Mouse (Mus musculus) MEL (cell line): ENCODE results near the gene Stap2. TPM values are rescaled to one million over a fixed set of nuclear protein-coding genes. Genes with fewer than 3 reads are reported as not detected.

ENCODE experiments used
- DNase-seq: peaks from one replicate; pipeline ENCODE4 v3.0.0; 2011; ENCODE audit warnings: low read depth, low spot score
- H3K27ac ChIP-seq: 2 replicates; pipeline ENCODE4 v1.5.1; 2012; ENCODE audit warnings: low read depth, mild to moderate bottlenecking, control low read depth, low read length, moderate library complexity; ENCODE audit not compliant: control insufficient read depth
- H3K27me3 ChIP-seq, 2 experiments: fragments of 150-350 bp in 1 of 2; sonication (generic) in 1 of 2; 2 replicates each; pipeline ENCODE4 v1.6.1; 2012; ENCODE audit warnings: low read length in 2 of 2, mild to moderate bottlenecking in 2 of 2, improper control_type of control experiment in 1 of 2, moderate library complexity in 1 of 2; ENCODE audit not compliant: insufficient read depth in 2 of 2, control insufficient read depth in 1 of 2
- H3K36me3 ChIP-seq, 2 experiments: 2 replicates each; pipeline ENCODE4 v1.6.1; 2012 to 2014; ENCODE audit warnings: low read length in 2 of 2, improper control_type of control experiment in 1 of 2, inconsistent platforms in 1 of 2, mild to moderate bottlenecking in 1 of 2; ENCODE audit not compliant: insufficient read depth in 2 of 2, control insufficient read depth in 1 of 2
- H3K4me1 ChIP-seq, 2 experiments: fragments of 150-350 bp in 1 of 2; sonication (generic) in 1 of 2; 2 replicates each; pipeline ENCODE4 v1.6.1; 2012; ENCODE audit warnings: low read length in 2 of 2, improper control_type of control experiment in 1 of 2, mild to moderate bottlenecking in 1 of 2; ENCODE audit not compliant: insufficient read depth in 2 of 2, control insufficient read depth in 1 of 2
- H3K4me3 ChIP-seq, 2 experiments: fragments of 150-350 bp in 1 of 2; sonication (generic) in 1 of 2; 2 replicates each; pipeline ENCODE4 v1.5.1; 2012; ENCODE audit warnings: low read depth in 2 of 2, low read length in 2 of 2, mild to moderate bottlenecking in 2 of 2, moderate library complexity in 2 of 2, control low read depth in 1 of 2, improper control_type of control experiment in 1 of 2; ENCODE audit not compliant: control insufficient read depth in 1 of 2, insufficient read depth in 1 of 2
- H3K79me2 ChIP-seq: 2 replicates; pipeline ENCODE4 v1.6.1; 2012; ENCODE audit warnings: mild to moderate bottlenecking, low read length, moderate library complexity; ENCODE audit not compliant: control insufficient read depth, poor library complexity, insufficient read depth
- H3K9ac ChIP-seq: 2 replicates; pipeline ENCODE4 v1.6.1; 2012; ENCODE audit warnings: low read depth, mild to moderate bottlenecking, control low read depth, low read length, moderate library complexity; ENCODE audit not compliant: control insufficient read depth, poor library complexity, severe bottlenecking
- H3K9me3 ChIP-seq: fragments of 150-350 bp; sonication (generic); replicated peaks from 2 replicates; pipeline ENCODE4 v1.6.1; 2012; ENCODE audit warnings: mild to moderate bottlenecking, low read length, improper control_type of control experiment, moderate library complexity; ENCODE audit not compliant: insufficient read depth
- CHD2 ChIP-seq: IDR thresholded peaks from 2 replicates; pipeline ENCODE4 v1.6.1; 2011; ENCODE audit warnings: low read length, improper control_type of control experiment
- CTCF ChIP-seq, 3 experiments: IDR thresholded peaks in 2 of 3; conservative IDR thresholded peaks in 1 of 3; 2 replicates each; pipeline ENCODE4 v1.5.1; 2011 to 2012; ENCODE audit warnings: low read length in 3 of 3, low read depth in 2 of 3, mild to moderate bottlenecking in 2 of 3, improper control_type of control experiment in 1 of 3, inconsistent platforms in 1 of 3, mixed read lengths in 1 of 3, moderate library complexity in 1 of 3; ENCODE audit not compliant: control insufficient read depth in 1 of 3, insufficient read depth in 1 of 3, poor library complexity in 1 of 3, severe bottlenecking in 1 of 3
- EP300 ChIP-seq, 2 experiments: IDR thresholded peaks; 2 replicates each; pipeline ENCODE4 v1.6.1; 2011; ENCODE audit warnings: improper control_type of control experiment in 2 of 2, low read length in 2 of 2, low read depth in 1 of 2, mild to moderate bottlenecking in 1 of 2
- ETS1 ChIP-seq: IDR thresholded peaks from 2 replicates; pipeline ENCODE4 v1.6.1; 2012; ENCODE audit warnings: low read depth, mild to moderate bottlenecking, inconsistent platforms, low read length, improper control_type of control experiment, moderate library complexity
- GABPA ChIP-seq: IDR thresholded peaks from 2 replicates; pipeline ENCODE4 v1.6.1; 2012; ENCODE audit warnings: low read depth, mild to moderate bottlenecking, inconsistent platforms, low read length, improper control_type of control experiment, moderate library complexity
- GATA1 ChIP-seq: IDR thresholded peaks from 2 replicates; pipeline ENCODE4 v1.6.1; 2011; ENCODE audit warnings: low read depth, low read length, improper control_type of control experiment
- JUND ChIP-seq: IDR thresholded peaks from 2 replicates; pipeline ENCODE4 v1.6.1; 2011; ENCODE audit warnings: low read depth, mild to moderate bottlenecking, improper control_type of control experiment, low read length
- KAT2A ChIP-seq: conservative IDR thresholded peaks from 2 replicates; pipeline ENCODE4 v1.6.1; 2012; ENCODE audit warnings: low read depth, low read length, improper control_type of control experiment, inconsistent platforms
- MAZ ChIP-seq: IDR thresholded peaks from 2 replicates; pipeline ENCODE4 v1.6.1; 2012; ENCODE audit warnings: low read depth, mild to moderate bottlenecking, inconsistent platforms, low read length, improper control_type of control experiment
- MXI1 ChIP-seq: IDR thresholded peaks from 2 replicates; pipeline ENCODE4 v1.6.1; 2011; ENCODE audit warnings: mild to moderate bottlenecking, low read depth, low read length, improper control_type of control experiment
- MYB ChIP-seq: IDR thresholded peaks from 2 replicates; pipeline ENCODE4 v1.6.1; 2011; ENCODE audit warnings: mild to moderate bottlenecking, low read depth, low read length, improper control_type of control experiment
- MYC ChIP-seq: IDR thresholded peaks from 2 replicates; pipeline ENCODE4 v1.6.1; 2011; ENCODE audit warnings: low read depth, mild to moderate bottlenecking, low read length, improper control_type of control experiment, moderate library complexity
- NRF1 ChIP-seq: IDR thresholded peaks from 2 replicates; pipeline ENCODE4 v1.6.1; 2014; ENCODE audit warnings: low read depth, mild to moderate bottlenecking, inconsistent platforms, low read length, improper control_type of control experiment, moderate library complexity; ENCODE audit not compliant: poor library complexity, insufficient read depth, severe bottlenecking
- POLR2A ChIP-seq, 2 experiments: IDR thresholded peaks; 2 replicates each; pipeline ENCODE4 v1.6.1; 2011 to 2012; ENCODE audit warnings: low read length in 2 of 2, mild to moderate bottlenecking in 2 of 2, control low read depth in 1 of 2, improper control_type of control experiment in 1 of 2, low read depth in 1 of 2, moderate library complexity in 1 of 2; ENCODE audit not compliant: control insufficient read depth in 1 of 2, insufficient read depth in 1 of 2, poor library complexity in 1 of 2
- POLR2AphosphoS2 ChIP-seq: IDR thresholded peaks from 2 replicates; pipeline ENCODE4 v1.6.1; 2011; ENCODE audit warnings: low read length, improper control_type of control experiment
- RAD21 ChIP-seq: IDR thresholded peaks from 2 replicates; pipeline ENCODE4 v1.6.1; 2011; ENCODE audit warnings: mild to moderate bottlenecking, low read depth, low read length, improper control_type of control experiment
- RCOR1 ChIP-seq: IDR thresholded peaks from 2 replicates; pipeline ENCODE4 v1.6.1; 2012; ENCODE audit warnings: low read depth, mild to moderate bottlenecking, inconsistent platforms, low read length, improper control_type of control experiment
- SIN3A ChIP-seq: IDR thresholded peaks from 2 replicates; pipeline ENCODE4 v1.6.1; 2012; ENCODE audit warnings: low read length, improper control_type of control experiment, inconsistent platforms
- SMC3 ChIP-seq: IDR thresholded peaks from 2 replicates; pipeline ENCODE4 v1.6.1; 2011; ENCODE audit warnings: low read depth, low read length, improper control_type of control experiment
- TAL1 ChIP-seq: IDR thresholded peaks from 2 replicates; pipeline ENCODE4 v1.6.1; 2012; ENCODE audit warnings: mild to moderate bottlenecking, inconsistent platforms, low read length, moderate library complexity, mixed read lengths
- TCF12 ChIP-seq: IDR thresholded peaks from 2 replicates; pipeline ENCODE4 v1.6.1; 2014; ENCODE audit warnings: low read depth, mild to moderate bottlenecking, inconsistent platforms, low read length, improper control_type of control experiment, moderate library complexity
- UBTF ChIP-seq: IDR thresholded peaks from 2 replicates; pipeline ENCODE4 v1.6.1; 2012; ENCODE audit warnings: low read depth, mild to moderate bottlenecking, inconsistent platforms, low read length, improper control_type of control experiment, moderate library complexity, borderline replicate concordance; ENCODE audit not compliant: insufficient read depth
- ZC3H11A ChIP-seq: IDR thresholded peaks from 2 replicates; pipeline ENCODE4 v1.6.1; 2012; ENCODE audit warnings: low read depth, mild to moderate bottlenecking, inconsistent platforms, low read length, improper control_type of control experiment
- ZMIZ1 ChIP-seq: IDR thresholded peaks from 2 replicates; pipeline ENCODE4 v1.6.1; 2012; ENCODE audit warnings: low read depth, mild to moderate bottlenecking, inconsistent platforms, low read length, improper control_type of control experiment, moderate library complexity
- ZNF384 ChIP-seq: IDR thresholded peaks from 2 replicates; pipeline ENCODE4 v1.6.1; 2012; ENCODE audit warnings: low read depth, mild to moderate bottlenecking, inconsistent platforms, low read length, improper control_type of control experiment
- polyA plus RNA-seq, 2 experiments: library from polyadenylated mRNA; stranded (reverse) in 1 of 2; unstranded in 1 of 2; fragments of >175 nt in 1 of 2; fragments of >200 nt in 1 of 2; gene quantifications; 2 replicates each; pipeline versions ENCODE4 v1.2.1 to v1.2.4; 2012; ENCODE audit warnings: low replicate concordance in 2 of 2, low read depth in 1 of 2; ENCODE audit not compliant: insufficient read length in 2 of 2, insufficient read depth in 1 of 2, missing spikeins in 1 of 2
- total RNA-seq: library from RNA; depleted of rRNA; stranded (reverse); fragments of 300-350 nt; gene quantifications from 2 replicates; pipeline ENCODE4 v1.2.3, GENCODE M21; 2012

Stap2 gene
- total and polyA plus RNA-seq, 3 experiments, result 0.08 TPM; not detected in 1

GRCm38 (mm10) chr17:56015293-56015692, 9.9 kb upstream of the Stap2 start:
- peaks cover 0 to 3% of the 10 kb centered on the region in 2 experiments; a peak in 2 of 4 replicates for H3K4me1 ChIP-seq
- H3K9ac ChIP-seq, result no peak overlapping the region
- H3K27ac ChIP-seq, result no peak overlapping the region
- no peaks in the 10 kb centered on the region for H3K27me3 ChIP-seq
- H3K36me3 ChIP-seq, result peaks cover 0 to 3% of the 10 kb centered on the region in 2 experiments; a peak in 2 of 4 replicates
- TF ChIP-seq POLR2AphosphoS2 (peak; percentile 43; the same call in 1 of the 2 replicates), ZMIZ1 (no peak), RAD21 (no peak), CTCF (IDR thresholded peaks at IDR 0.05 in 2 of 3, conservative IDR thresholded peaks at IDR 0.05 in 1 of 3; ENCODE audit: control insufficient read depth in 1 of 3, insufficient read depth in 1 of 3, low read depth in 2 of 3, low read length in 3 of 3, poor library complexity in 1 of 3, severe bottlenecking in 1 of 3) (no peak), TAL1 (no peak), SIN3A (no peak), MAZ (no peak), MXI1 (no peak)
- DNase-seq, result peak; percentile 5
- H3K79me2 ChIP-seq, result no peaks in the 10 kb centered on the region
- no peak overlapping the region for H3K4me3 ChIP-seq
- H3K9me3 ChIP-seq, result no peaks in the 10 kb centered on the region

- Histone ChIP-seq H3K27me3 (no peaks in the 10 kb centered on the region), H3K79me2 (no peaks in the 10 kb centered on the region), H3K27ac (no peak overlapping the region), H3K9me3 (no peaks in the 10 kb centered on the region), H3K4me1 (peaks cover 0 to 17% of the 10 kb centered on the region in 2 experiments; a peak in 2 of 4 replicates), H3K4me3 (no peak overlapping the region), H3K9ac (no peak overlapping the region), H3K36me3 (peaks cover 0 to 8% of the 10 kb centered on the region in 2 experiments; a peak in 2 of 4 replicates)
- DNase-seq, result no peak
- no peak for TF ChIP-seq ZC3H11A
- TF ChIP-seq NRF1, result no peak
- no peak for TF ChIP-seq MAZ
- TF ChIP-seq MYC, result no peak
- no peak for TF ChIP-seq MYB
Observed at GRCm38 (mm10) chr17:56011441-56011840, 6.1 kb upstream of the Stap2 start.

- Histone ChIP-seq H3K4me1 (peaks cover 0 to 17% of the 10 kb centered on the region in 2 experiments; a peak in 2 of 4 replicates), H3K4me3 (no peak overlapping the region), H3K36me3 (peaks cover 0 to 8% of the 10 kb centered on the region in 2 experiments; a peak in 2 of 4 replicates), H3K9ac (no peak overlapping the region), H3K79me2 (no peaks in the 10 kb centered on the region), H3K27me3 (no peaks in the 10 kb centered on the region), H3K9me3 (no peaks in the 10 kb centered on the region), H3K27ac (no peak overlapping the region)
- DNase-seq, result peak; percentile 73
- no peak for TF ChIP-seq TAL1
- TF ChIP-seq MXI1, result no peak
- no peak for TF ChIP-seq POLR2A (IDR thresholded peaks at IDR 0.05; ENCODE audit: control insufficient read depth in 1 of 2, insufficient read depth in 1 of 2, low read depth in 1 of 2, low read length in 2 of 2, poor library complexity in 1 of 2)
- TF ChIP-seq MYC, result no peak
- TF ChIP-seq RCOR1, result no peak
- TF ChIP-seq ETS1, result no peak
- TF ChIP-seq SIN3A, result no peak
- no peak for TF ChIP-seq ZNF384
- TF ChIP-seq UBTF, result no peak
- no peak for TF ChIP-seq KAT2A
- TF ChIP-seq GABPA, result no peak
- no peak for TF ChIP-seq EP300 (IDR thresholded peaks at IDR 0.05; ENCODE audit: low read depth in 1 of 2, low read length in 2 of 2)
- TF ChIP-seq RAD21, result peak; percentile 46
- TF ChIP-seq ZMIZ1, result no peak
- no peak for TF ChIP-seq TCF12
- TF ChIP-seq CHD2, result no peak
- TF ChIP-seq CTCF (IDR thresholded peaks at IDR 0.05 in 2 of 3, conservative IDR thresholded peaks at IDR 0.05 in 1 of 3; ENCODE audit: control insufficient read depth in 1 of 3, insufficient read depth in 1 of 3, low read depth in 2 of 3, low read length in 3 of 3, poor library complexity in 1 of 3, severe bottlenecking in 1 of 3), result peak; percentile 89 to 99 (median 97)
- TF ChIP-seq JUND, result no peak
- peak; percentile 84 for TF ChIP-seq SMC3
- TF ChIP-seq GATA1, result no peak
Observed at GRCm38 (mm10) chr17:56010681-56011080, 5.3 kb upstream of the Stap2 start.
